Mouse (Mus musculus): Measurements from ENCODE around the gene Cdc37. TPM values are rescaled to one million over a fixed set of nuclear protein-coding genes. Genes with fewer than 3 reads are reported as not detected.

The Cdc37 gene
- polyA plus RNA-seq, 1 experiment from 2014 or later: 357 TPM

DNA sequence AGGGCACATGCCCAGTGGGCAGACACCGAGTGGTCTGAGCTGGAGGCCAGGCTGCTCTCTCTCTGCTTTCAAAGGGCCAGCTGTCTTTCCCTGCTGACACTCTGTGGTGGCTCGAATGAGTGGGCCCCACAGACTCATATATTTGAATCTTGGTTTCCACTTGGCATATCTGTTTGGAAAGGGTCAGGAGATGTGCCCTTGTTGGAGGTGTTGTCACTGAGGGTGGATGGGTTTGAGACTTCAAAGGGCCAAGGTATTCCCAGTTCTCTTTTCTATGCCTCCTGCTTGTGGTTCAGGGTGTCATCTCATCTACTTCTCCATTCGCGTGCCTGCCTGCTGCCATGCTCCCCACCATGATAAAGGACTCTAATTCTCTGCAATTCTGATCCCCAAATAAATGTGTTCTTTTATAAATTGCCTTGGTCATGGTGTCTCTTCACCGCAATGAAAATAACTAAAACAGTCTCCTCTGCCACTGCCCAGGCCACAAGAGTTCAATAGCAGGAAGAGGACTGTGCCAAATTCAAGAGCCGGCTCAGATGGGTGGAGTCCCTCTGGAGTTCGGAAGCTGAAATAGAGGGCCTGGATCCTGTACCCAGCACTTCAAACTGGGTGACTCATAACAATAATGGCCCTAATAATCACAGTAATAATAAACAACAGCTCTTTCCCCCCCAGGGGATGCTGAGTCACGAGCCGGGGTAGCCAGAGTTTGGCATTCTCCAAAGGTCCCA is 15.0 kb downstream of the Cdc37 start:
- H3K4me2 ChIP-seq: no peak overlapping the region
- ATAC-seq (ENCODE audit: insufficient number of reproducible peaks, insufficient read depth, low FRiP score, low TSS enrichment, low read depth): no peak
- no peaks in the 10 kb centered on the region for H3K9me3 ChIP-seq
- H3K27me3 ChIP-seq: no peaks in the 10 kb centered on the region
- H3K9ac ChIP-seq (replicated peaks): no peak overlapping the region
- WGBS: 77% methylated on average over 9 of the region's 9 CpGs
- H3K4me1 ChIP-seq (replicated peaks): peaks cover 7% of the 10 kb centered on the region
- no peak overlapping the region for H3K27ac ChIP-seq
- no peak overlapping the region for H3K4me3 ChIP-seq (replicated peaks)
- H3K36me3 ChIP-seq: peaks cover 27% of the 10 kb centered on the region

DNA sequence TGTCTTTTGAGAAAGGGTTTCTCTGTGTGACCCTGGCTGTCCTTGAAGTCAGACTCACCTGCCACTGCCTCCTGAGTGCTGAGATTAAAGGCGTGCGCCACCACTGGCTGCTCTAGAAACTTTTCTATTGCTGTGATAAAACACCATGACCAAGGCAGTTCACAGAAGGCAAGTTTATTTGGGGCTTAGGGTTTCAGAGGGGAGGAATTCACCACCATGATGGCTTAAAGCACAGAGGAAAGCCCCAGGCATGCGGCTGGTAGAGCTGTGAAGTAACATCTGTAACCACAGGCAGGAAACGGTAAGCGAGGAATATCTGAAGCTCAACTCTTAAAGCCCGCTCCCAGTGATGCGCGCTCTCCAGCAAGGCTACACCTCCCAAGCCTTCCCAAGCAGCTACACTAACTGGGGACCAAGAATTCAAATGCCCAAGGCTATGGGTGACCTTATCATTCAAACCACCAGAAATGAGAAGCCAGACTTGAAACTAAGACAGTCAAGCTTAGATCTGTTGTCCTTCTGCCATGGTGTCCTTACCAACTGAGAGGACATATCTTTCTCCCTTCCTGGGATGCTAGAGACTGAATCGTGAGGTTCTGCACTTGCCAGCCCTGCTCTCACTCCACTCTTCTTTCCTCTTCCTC is 16.6 kb downstream of the Cdc37 start:
- 74% methylated on average over 9 of the region's 9 CpGs for WGBS
- H3K27ac ChIP-seq: no peak overlapping the region

DNA sequence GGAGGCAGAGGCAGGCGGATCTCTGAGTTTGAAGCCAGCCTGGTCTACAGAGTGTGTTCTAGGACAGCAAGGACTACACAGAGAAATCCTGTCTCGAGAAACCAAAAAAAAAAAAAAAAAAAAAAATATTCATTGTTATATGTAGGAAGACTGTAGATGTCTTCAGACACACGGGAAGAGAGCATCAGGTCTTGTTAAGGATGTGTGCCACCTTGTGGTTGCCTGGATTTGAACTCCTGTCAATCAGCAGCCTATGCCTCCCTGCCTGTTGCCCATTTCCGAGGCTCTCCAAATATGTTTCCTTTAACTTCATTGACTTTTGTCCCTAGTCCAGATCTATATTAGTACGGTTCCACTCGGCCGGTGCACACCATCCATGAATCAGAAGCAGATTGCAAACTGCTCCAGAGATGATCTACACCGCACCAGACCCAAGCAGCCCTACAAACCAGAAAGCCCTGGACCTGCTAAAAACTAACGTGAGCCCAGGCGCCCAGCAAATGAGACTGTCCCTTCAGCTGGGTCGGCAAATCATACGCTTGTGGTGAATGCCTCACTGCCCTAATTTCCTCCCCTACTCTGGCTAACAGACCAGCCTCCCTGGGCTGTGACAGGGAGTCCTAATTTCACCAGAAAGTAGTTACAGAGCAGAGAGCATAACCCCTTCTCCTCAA is 17.5 kb downstream of the Cdc37 start:
- Histone ChIP-seq H3K4me2 (no peak overlapping the region), H3K36me3 (peaks cover 2% of the 10 kb centered on the region; the same call in 1 of the 2 replicates), H3K9me3 (no peaks in the 10 kb centered on the region), H3K4me1 (replicated peaks) (peaks cover 7% of the 10 kb centered on the region), H3K4me3 (replicated peaks) (no peak overlapping the region), H3K27me3 (no peaks in the 10 kb centered on the region), H3K27ac (no peak overlapping the region), H3K9ac (replicated peaks) (no peak overlapping the region)
- ATAC-seq (ENCODE audit: insufficient number of reproducible peaks, insufficient read depth, low FRiP score, low TSS enrichment, low read depth): no peak
- 83% methylated on average over 12 of the region's 12 CpGs for WGBS

More for the DNA sequence above, 16.6 kb downstream of the Cdc37 start:
- H3K27me3 ChIP-seq: no peaks in the 10 kb centered on the region
- no peaks in the 10 kb centered on the region for H3K9me3 ChIP-seq
- no peak for ATAC-seq (ENCODE audit: insufficient number of reproducible peaks, insufficient read depth, low FRiP score, low TSS enrichment, low read depth)
- no peak overlapping the region for H3K4me3 ChIP-seq (replicated peaks)
- no peak overlapping the region for H3K4me2 ChIP-seq
- peaks cover 7% of the 10 kb centered on the region for H3K4me1 ChIP-seq (replicated peaks)
- peaks cover 11% of the 10 kb centered on the region; the same call in 1 of the 2 replicates for H3K36me3 ChIP-seq
- H3K9ac ChIP-seq (replicated peaks): no peak overlapping the region

DNA sequence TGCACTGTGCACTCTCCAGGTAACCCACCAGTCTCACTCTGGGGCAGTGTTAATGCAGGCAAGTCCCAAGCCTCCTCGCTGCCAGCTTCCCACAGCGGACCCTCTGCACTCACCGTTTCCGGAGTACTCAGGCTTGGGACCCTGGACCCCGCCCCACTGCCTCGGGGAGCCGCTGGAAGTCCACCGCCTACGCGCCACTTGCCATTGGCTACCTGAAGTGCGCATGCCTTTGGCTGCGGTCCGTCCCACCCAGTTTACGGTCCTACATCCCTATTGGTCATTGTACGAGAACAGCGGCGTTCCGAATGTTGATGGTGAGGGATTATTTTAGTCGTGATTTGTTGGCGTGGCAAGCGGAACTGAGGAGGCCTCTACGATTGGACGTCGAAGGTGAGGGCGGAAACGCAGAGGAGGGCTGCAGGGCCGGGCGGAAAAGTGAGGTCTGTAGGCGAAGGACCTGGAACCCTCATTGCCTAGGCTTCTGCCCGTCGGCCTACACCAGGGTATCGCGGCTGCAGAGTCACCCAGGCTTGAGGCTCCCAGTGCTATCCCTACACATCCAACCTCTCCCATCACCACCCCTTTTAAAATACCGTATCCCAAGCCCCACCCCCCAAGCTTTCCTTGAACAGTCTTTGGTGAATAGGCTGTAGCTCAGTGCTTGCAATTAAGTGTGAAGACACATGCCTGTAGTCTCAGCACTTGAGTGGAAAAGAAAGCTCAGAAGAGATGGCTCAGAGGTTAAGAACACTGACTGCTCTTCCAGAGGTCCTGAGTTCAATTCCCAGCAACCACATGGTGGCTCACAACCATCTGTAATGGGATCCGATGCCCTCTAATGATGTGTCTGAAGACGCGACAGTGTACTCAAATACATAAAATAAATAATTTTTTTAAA is 18.5 kb downstream of the Cdc37 start, which contains the start of gene Tyk2:
Gene Tyk2 (minus strand): TSS at position 185 of the 898 bp plus-strand sequence.
- WGBS: 6% methylated on average over 37 of the region's 37 CpGs
- Histone ChIP-seq H3K4me3 (replicated peaks) (peak within 1 kb of the TSS; percentile 62), H3K4me1 (replicated peaks) (peaks cover 7% of the 10 kb centered on the region), H3K4me2 (peak within 1 kb of the TSS; percentile 64), H3K27me3 (no peaks in the 10 kb centered on the region), H3K36me3 (peaks cover 9% of the 10 kb centered on the region; the same call in 1 of the 2 replicates), H3K9ac (replicated peaks) (peak within 1 kb of the TSS; percentile 69), H3K27ac (peak within 1 kb of the TSS; percentile 31), H3K9me3 (no peaks in the 10 kb centered on the region)
- ATAC-seq (ENCODE audit: insufficient number of reproducible peaks, insufficient read depth, low FRiP score, low TSS enrichment, low read depth): peak; percentile 97

DNA sequence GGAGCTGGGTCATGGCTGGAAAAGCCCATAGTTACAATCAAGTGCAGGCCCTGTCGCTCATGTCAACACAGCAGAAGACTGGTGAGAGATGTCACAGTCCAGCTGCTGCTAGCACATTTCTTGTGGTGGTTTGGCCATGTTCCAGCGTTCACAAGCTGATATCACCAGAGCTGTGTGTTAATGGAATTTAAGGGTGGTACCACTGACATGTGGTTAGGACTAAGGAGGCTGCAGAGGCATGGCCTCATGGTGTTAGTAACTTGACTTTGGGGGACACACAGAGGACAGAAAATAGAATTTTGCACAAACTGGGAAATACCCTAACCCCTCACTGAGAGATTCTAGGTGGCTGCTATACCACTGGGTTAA is 23.5 kb downstream of the Cdc37 start:
- Histone ChIP-seq H3K9me3 (no peaks in the 10 kb centered on the region), H3K4me1 (replicated peaks) (peaks cover 7% of the 10 kb centered on the region), H3K4me2 (no peak overlapping the region), H3K9ac (replicated peaks) (no peak overlapping the region), H3K4me3 (replicated peaks) (no peak overlapping the region), H3K27me3 (no peaks in the 10 kb centered on the region), H3K27ac (no peak overlapping the region), H3K36me3 (peaks cover 41% of the 10 kb centered on the region)
- WGBS: 85% methylated on average over 2 of the region's 2 CpGs
- ATAC-seq (ENCODE audit: insufficient number of reproducible peaks, insufficient read depth, low FRiP score, low TSS enrichment, low read depth): no peak

DNA sequence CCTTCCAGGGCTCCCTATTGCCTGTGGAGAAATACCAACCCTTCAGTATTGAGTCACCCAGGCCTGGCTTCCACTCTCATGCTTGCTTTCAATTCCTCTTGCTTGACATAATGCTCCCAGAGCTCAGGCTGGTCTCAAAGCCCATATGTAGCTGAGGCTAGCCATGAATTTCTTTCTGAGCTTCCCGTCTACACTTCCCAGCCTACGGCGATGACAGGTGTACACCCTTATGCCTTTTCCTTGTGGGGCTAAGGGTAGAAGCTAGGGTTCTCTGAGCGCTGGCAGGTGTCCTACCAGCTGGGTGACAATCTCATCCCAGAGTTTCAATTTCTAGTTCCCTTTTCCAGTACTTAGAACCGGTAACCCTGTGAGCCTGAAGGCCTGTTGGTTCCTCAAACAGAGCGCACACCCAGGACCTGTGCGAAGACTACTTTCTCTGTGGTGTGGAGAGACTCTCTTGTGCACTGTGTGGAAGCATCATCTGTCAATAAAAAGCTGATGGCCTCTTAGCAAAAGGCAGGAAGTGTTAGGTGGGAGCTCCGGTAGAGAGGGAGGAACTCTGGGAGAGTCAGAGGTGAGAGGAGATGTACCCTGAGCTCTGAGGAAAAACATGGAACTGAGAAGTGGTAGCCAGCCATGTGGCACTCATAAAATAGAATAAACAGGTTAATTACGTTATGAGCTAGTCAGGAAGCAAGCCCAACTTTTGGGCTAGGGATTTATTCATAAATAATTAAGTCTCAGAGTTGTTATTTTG is 24.1 kb downstream of the Cdc37 start:
- Histone ChIP-seq H3K4me2 (no peak overlapping the region), H3K9me3 (no peaks in the 10 kb centered on the region), H3K36me3 (peaks cover 46% of the 10 kb centered on the region), H3K4me3 (replicated peaks) (no peak overlapping the region), H3K27ac (no peak overlapping the region), H3K4me1 (replicated peaks) (peaks cover 7% of the 10 kb centered on the region), H3K27me3 (no peaks in the 10 kb centered on the region), H3K9ac (replicated peaks) (no peak overlapping the region)
- no peak for ATAC-seq (ENCODE audit: insufficient number of reproducible peaks, insufficient read depth, low FRiP score, low TSS enrichment, low read depth)
- 86% methylated on average over 9 of the region's 9 CpGs for WGBS

DNA sequence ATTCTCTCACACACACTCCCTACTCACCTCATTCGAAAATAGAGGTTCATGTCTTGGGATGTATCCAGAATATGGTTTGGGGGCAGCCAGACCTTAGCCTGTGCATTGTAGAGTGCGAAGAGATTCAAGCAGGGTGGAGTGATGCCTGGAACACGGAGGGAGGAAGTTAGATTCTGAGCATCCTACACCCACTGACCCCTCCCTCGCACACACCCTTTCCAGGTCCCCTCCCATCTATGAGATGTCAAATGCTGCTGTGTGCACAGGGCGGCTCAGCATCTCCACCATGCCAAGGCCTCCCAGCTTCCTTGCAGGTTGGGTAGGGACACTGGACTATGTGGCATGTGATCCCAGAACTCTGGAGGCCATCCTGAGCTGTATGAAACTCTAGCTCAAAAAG is 24.9 kb downstream of the Cdc37 start:
- no peak for ATAC-seq (ENCODE audit: insufficient number of reproducible peaks, insufficient read depth, low FRiP score, low TSS enrichment, low read depth)
- no peak overlapping the region for H3K27ac ChIP-seq
- no peak overlapping the region for H3K4me3 ChIP-seq (replicated peaks)
- no peaks in the 10 kb centered on the region for H3K27me3 ChIP-seq
- no peak overlapping the region for H3K4me2 ChIP-seq
- H3K36me3 ChIP-seq: peaks cover 55% of the 10 kb centered on the region
- H3K9ac ChIP-seq (replicated peaks): no peak overlapping the region
- 84% methylated on average over 5 of the region's 5 CpGs for WGBS
- H3K9me3 ChIP-seq: no peaks in the 10 kb centered on the region
- H3K4me1 ChIP-seq (replicated peaks): no peaks in the 10 kb centered on the region

DNA sequence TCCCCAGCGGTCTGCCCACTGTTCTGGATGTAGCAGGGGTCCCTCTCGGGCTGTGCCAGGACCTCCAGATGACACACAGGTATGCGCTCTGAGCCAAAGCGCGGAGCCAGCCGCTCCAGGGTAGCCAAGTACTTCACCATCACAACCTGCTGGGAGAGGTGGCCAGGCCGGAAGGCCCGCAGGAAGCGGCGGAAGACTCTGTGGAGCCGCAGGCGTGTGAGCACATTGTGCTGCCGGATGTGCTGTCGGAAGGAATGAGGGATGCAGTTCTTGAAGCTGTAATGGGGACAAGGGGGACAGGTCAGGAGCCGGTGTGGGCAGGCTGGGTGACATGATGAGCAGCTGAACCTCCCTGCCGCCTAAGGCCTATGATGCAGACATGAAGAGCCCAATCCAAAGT is 28.3 kb downstream of the Cdc37 start:
- H3K4me2 ChIP-seq: no peak overlapping the region
- H3K4me3 ChIP-seq (replicated peaks): no peak overlapping the region
- no peaks in the 10 kb centered on the region for H3K4me1 ChIP-seq (replicated peaks)
- H3K9ac ChIP-seq (replicated peaks): no peak overlapping the region; the same call in 1 of the 2 replicates
- WGBS: 89% methylated on average over 16 of the region's 16 CpGs
- H3K36me3 ChIP-seq: peaks cover 48% of the 10 kb centered on the region
- ATAC-seq (ENCODE audit: insufficient number of reproducible peaks, insufficient read depth, low FRiP score, low TSS enrichment, low read depth): no peak
- H3K9me3 ChIP-seq: no peaks in the 10 kb centered on the region
- no peaks in the 10 kb centered on the region for H3K27me3 ChIP-seq
- H3K27ac ChIP-seq: no peak overlapping the region

DNA sequence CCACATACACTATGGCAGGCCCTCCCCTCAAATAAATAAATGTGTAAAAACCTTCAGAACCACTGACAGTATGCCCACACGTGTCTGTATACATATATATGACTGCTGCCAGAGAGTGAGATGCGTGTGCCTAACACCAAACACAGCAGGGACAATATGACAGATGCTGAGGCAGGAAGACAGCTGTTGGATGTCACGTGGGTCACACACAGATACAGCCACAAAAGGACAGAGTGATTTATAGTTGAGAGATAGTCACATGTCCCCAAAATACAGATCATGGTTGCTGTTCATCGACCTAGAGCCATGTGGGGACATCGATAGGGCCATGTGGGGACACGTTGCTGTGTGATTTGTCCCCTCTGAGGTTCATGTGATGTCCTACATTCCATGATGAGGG is 32.7 kb downstream of the Cdc37 start:
- no peak overlapping the region for H3K9ac ChIP-seq (replicated peaks)
- H3K36me3 ChIP-seq: peaks cover 18% of the 10 kb centered on the region
- no peaks in the 10 kb centered on the region for H3K4me1 ChIP-seq (replicated peaks)
- ATAC-seq (ENCODE audit: insufficient number of reproducible peaks, insufficient read depth, low FRiP score, low TSS enrichment, low read depth): no peak
- 81% methylated on average over 6 of the region's 6 CpGs for WGBS
- H3K9me3 ChIP-seq: no peaks in the 10 kb centered on the region
- no peak overlapping the region for H3K27ac ChIP-seq
- H3K4me3 ChIP-seq (replicated peaks): no peak overlapping the region
- no peak overlapping the region for H3K4me2 ChIP-seq
- H3K27me3 ChIP-seq: no peaks in the 10 kb centered on the region

DNA sequence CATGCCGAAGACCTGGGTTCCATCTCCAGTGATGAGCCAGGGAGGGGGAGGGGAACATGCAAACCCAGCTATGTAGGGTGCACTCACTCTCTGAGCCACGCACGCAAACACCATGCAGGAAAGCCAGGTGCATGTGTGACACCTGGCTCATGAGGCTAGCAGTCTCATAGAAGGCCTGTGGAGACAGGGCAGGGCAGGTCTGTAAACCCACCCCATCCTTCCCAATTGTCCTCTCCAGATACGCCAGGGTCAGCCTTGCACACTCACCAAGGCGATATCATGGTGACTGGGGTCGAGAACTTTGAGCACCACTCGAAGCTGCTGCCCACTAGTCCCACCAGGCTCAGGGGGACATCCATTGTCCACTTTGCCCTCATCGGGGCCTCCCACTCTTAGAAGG is 34.7 kb downstream of the Cdc37 start:
- no peak overlapping the region for H3K4me3 ChIP-seq (replicated peaks)
- peaks cover 4% of the 10 kb centered on the region; the same call in 1 of the 2 replicates for H3K36me3 ChIP-seq
- H3K4me1 ChIP-seq (replicated peaks): no peaks in the 10 kb centered on the region
- WGBS: 86% methylated on average over 8 of the region's 8 CpGs
- no peaks in the 10 kb centered on the region for H3K9me3 ChIP-seq
- H3K9ac ChIP-seq (replicated peaks): no peak overlapping the region
- H3K27me3 ChIP-seq: no peaks in the 10 kb centered on the region
- H3K27ac ChIP-seq: no peak overlapping the region
- ATAC-seq (ENCODE audit: insufficient number of reproducible peaks, insufficient read depth, low FRiP score, low TSS enrichment, low read depth): no peak
- no peak overlapping the region for H3K4me2 ChIP-seq

Measured in limb, embryonic 12.5 days (tissue).